Comparison of ENCODE assay signal across 8 mouse cellular contexts in the genomic region with DNA sequence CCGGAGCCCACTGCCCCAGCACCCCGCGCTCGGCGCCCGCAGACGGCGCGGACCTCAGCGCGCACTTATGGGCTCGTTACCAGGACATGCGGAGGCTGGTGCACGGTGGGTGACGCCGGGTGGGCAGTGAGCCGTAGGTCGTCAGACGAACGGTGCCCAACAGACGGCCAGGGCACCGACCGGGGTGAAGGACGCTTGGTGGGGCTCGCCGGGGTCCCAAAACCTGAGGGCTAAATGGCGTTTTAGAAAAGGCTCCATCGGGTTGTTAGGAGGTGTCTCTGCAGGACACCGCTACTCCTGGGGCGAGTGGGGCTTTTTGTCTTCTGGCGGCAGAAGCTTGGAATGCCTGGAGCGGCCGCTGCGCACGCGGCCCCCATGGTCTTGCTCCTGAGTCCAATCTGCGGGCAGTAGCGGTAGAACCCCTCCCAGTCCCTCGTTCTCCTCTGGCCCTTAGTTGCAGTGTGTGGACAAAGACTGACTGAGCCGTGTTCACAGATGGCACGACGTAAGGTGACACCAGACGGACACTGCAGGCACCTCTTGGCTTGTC. TPM values are rescaled to one million over a fixed set of nuclear protein-coding genes. Genes with fewer than 3 reads are reported as not detected.
DNase-seq lines count a peak whose midpoint lies in the region; ATAC-seq and TF ChIP-seq lines count a peak whose summit lies in the region.

No protein-coding gene starts in this region.

- no peaks in the 10 kb centered on the region for H3K9me3 ChIP-seq in lung, embryonic 14.5 days (ENCODE audit: low read depth, low read length)
- no peaks in the 10 kb centered on the region for H3K9me3 ChIP-seq in hindbrain, embryonic 11.5 days (ENCODE audit: control insufficient read depth, low read length)
- no peaks in the 10 kb centered on the region for H3K9me3 ChIP-seq in liver, embryonic 15.5 days (replicated peaks)
- H3K9me3 ChIP-seq in stomach, embryonic 15.5 days: no peaks in the 10 kb centered on the region

- peak; percentile 68 for DNase-seq in lung, embryonic 14.5 days
- DNase-seq in lung, adult 18-20 months: no peak
- DNase-seq in hindbrain, embryonic 11.5 days (ENCODE audit: low spot score): peak; percentile 66
- no peak for DNase-seq in layer of hippocampus, adult 9-10 months (ENCODE audit: low spot score)

- peak overlapping the region; percentile 92 for H3K9ac ChIP-seq in lung, embryonic 14.5 days
- peak overlapping the region; percentile 94 for H3K9ac ChIP-seq in hindbrain, embryonic 11.5 days (ENCODE audit: low read depth, low read length)
- H3K9ac ChIP-seq in liver, embryonic 15.5 days: peak overlapping the region; percentile 86
- peak overlapping the region; percentile 94 for H3K9ac ChIP-seq in stomach, embryonic 15.5 days

- no peaks in the 10 kb centered on the region for H3K27me3 ChIP-seq in lung, embryonic 14.5 days (ENCODE audit: insufficient read depth, low read length)
- H3K27me3 ChIP-seq in hindbrain, embryonic 11.5 days (ENCODE audit: control insufficient read depth, insufficient read depth, low read length): no peaks in the 10 kb centered on the region
- H3K27me3 ChIP-seq in liver, embryonic 15.5 days: no peaks in the 10 kb centered on the region
- H3K27me3 ChIP-seq in stomach, embryonic 15.5 days (replicated peaks): no peaks in the 10 kb centered on the region

- peaks cover 25% of the 10 kb centered on the region for H3K4me1 ChIP-seq in lung, embryonic 14.5 days (ENCODE audit: insufficient read depth)
- peaks cover 5% of the 10 kb centered on the region for H3K4me1 ChIP-seq in brown adipose tissue, adult 24 weeks (ENCODE audit: control insufficient read depth, insufficient read depth, insufficient read length, low read length)
- peaks cover 9% of the 10 kb centered on the region; the same call in 1 of the 2 replicates for H3K4me1 ChIP-seq in hindbrain, embryonic 11.5 days (replicated peaks; ENCODE audit: control insufficient read depth, insufficient read depth, low read length)
- peaks cover 71% of the 10 kb centered on the region for H3K4me1 ChIP-seq in liver, embryonic 15.5 days (replicated peaks)
- peaks cover 48% of the 10 kb centered on the region for H3K4me1 ChIP-seq in stomach, embryonic 15.5 days

- H3K4me3 ChIP-seq in lung, embryonic 14.5 days (ENCODE audit: low read depth, low read length): peak overlapping the region; percentile 92
- H3K4me3 ChIP-seq in brown adipose tissue, adult 24 weeks (ENCODE audit: insufficient read depth, low read depth, low read length): peak overlapping the region; percentile 59
- peak overlapping the region; percentile 86 for H3K4me3 ChIP-seq in hindbrain, embryonic 11.5 days (ENCODE audit: low read depth, low read length)
- H3K4me3 ChIP-seq in liver, embryonic 15.5 days (replicated peaks): peak overlapping the region; percentile 82
- H3K4me3 ChIP-seq in stomach, embryonic 15.5 days (replicated peaks): peak overlapping the region; percentile 91

- WGBS in lung, embryonic 14.5 days: under 1% methylated on average over 43 of the region's 43 CpGs
- WGBS in hindbrain, embryonic 11.5 days: under 1% methylated on average over 43 of the region's 43 CpGs
- WGBS in liver, embryonic 15.5 days (ENCODE audit: insufficient replicate concordance): under 1% methylated on average over 43 of the region's 43 CpGs
- under 1% methylated on average over 43 of the region's 43 CpGs for WGBS in stomach, embryonic 15.5 days

- H3K36me3 ChIP-seq in lung, embryonic 14.5 days (ENCODE audit: insufficient read depth): peaks cover 36% of the 10 kb centered on the region
- peaks cover 11% of the 10 kb centered on the region for H3K36me3 ChIP-seq in hindbrain, embryonic 11.5 days (ENCODE audit: control insufficient read depth, insufficient read depth, low read length)
- peaks cover 26% of the 10 kb centered on the region for H3K36me3 ChIP-seq in liver, embryonic 15.5 days (replicated peaks)
- peaks cover 21% of the 10 kb centered on the region for H3K36me3 ChIP-seq in stomach, embryonic 15.5 days

- H3K4me2 ChIP-seq in lung, embryonic 14.5 days: peak overlapping the region; percentile 97
- peak overlapping the region; percentile 61 for H3K4me2 ChIP-seq in hindbrain, embryonic 11.5 days (replicated peaks; ENCODE audit: low read depth, low read length)
- H3K4me2 ChIP-seq in liver, embryonic 15.5 days: peak overlapping the region; percentile 100
- peak overlapping the region; percentile 75 for H3K4me2 ChIP-seq in stomach, embryonic 15.5 days

- no peak; the same call in 1 of the 2 replicates for ATAC-seq in lung, embryonic 14.5 days (ENCODE audit: insufficient read depth)
- ATAC-seq in hindbrain, embryonic 11.5 days (ENCODE audit: low FRiP score): peak; percentile 8
- ATAC-seq in liver, embryonic 15.5 days (ENCODE audit: insufficient read depth): 0 out of 2 replicates have a peak, but pooled peaks have one; percentile 0
- no peak for ATAC-seq in stomach, embryonic 15.5 days (ENCODE audit: insufficient read depth, low FRiP score, low read depth)
- no peak for ATAC-seq in frontal cortex, adult (ENCODE audit: low TSS enrichment)

- H3K27ac ChIP-seq in lung, embryonic 14.5 days (ENCODE audit: low read depth): peak overlapping the region; percentile 95
- no peak overlapping the region for H3K27ac ChIP-seq in brown adipose tissue, adult 24 weeks (replicated peaks; ENCODE audit: low read depth, low read length)
- peak overlapping the region; percentile 89 for H3K27ac ChIP-seq in hindbrain, embryonic 11.5 days (ENCODE audit: low read depth, low read length)
- peak overlapping the region; percentile 78 for H3K27ac ChIP-seq in liver, embryonic 15.5 days (replicated peaks)
- H3K27ac ChIP-seq in stomach, embryonic 15.5 days: peak overlapping the region; percentile 89

- TF ChIP-seq CTCF in lung, embryonic 14.5 days (IDR thresholded peaks at IDR 0.05; ENCODE audit: low read depth): no peak

RNA-seq across cellular contexts. Expression of a gene that starts 0.5 kb away (rescaled TPM):
- polyA plus RNA-seq in lung, embryonic 14.5 days (2014; fragmentation: Nextera tagmentation; extraction: Ambion mirVana): 476 and 510 TPM in 2 replicates
- 2.5 and 4.0 TPM in 2 replicates for polyA plus RNA-seq in brown adipose tissue, adult 24 weeks (2012; ENCODE audit: insufficient read depth, insufficient read length, missing spikeins)
- polyA plus RNA-seq in hindbrain, embryonic 11.5 days (2014; fragmentation: Nextera tagmentation; extraction: Ambion mirVana): 458 and 483 TPM in 2 replicates
- polyA plus RNA-seq in liver, embryonic 15.5 days (2015; fragmentation: Nextera tagmentation; extraction: Ambion mirVana): 167 and 213 TPM in 2 replicates
- polyA plus RNA-seq in stomach, embryonic 15.5 days (2015; fragmentation: Nextera tagmentation; extraction: Ambion mirVana): 367 and 372 TPM in 2 replicates

RNA-seq across cellular contexts. Expression of a gene that starts 2.6 kb away (rescaled TPM):
- polyA plus RNA-seq in lung, embryonic 14.5 days (2014; fragmentation: Nextera tagmentation; extraction: Ambion mirVana): 60.9 and 74.3 TPM in 2 replicates
- 119 and 175 TPM in 2 replicates for polyA plus RNA-seq in brown adipose tissue, adult 24 weeks (2012; ENCODE audit: insufficient read depth, insufficient read length, missing spikeins)
- 58.7 and 65.0 TPM in 2 replicates for polyA plus RNA-seq in hindbrain, embryonic 11.5 days (2014; fragmentation: Nextera tagmentation; extraction: Ambion mirVana)
- polyA plus RNA-seq in liver, embryonic 15.5 days (2015; fragmentation: Nextera tagmentation; extraction: Ambion mirVana): 49.9 and 60.7 TPM in 2 replicates
- 70.9 and 77.2 TPM in 2 replicates for polyA plus RNA-seq in stomach, embryonic 15.5 days (2015; fragmentation: Nextera tagmentation; extraction: Ambion mirVana)

RNA-seq across cellular contexts. Expression of a gene that starts 37.1 kb away (rescaled TPM):
- polyA plus RNA-seq in lung, embryonic 14.5 days (2014; fragmentation: Nextera tagmentation; extraction: Ambion mirVana): 64.4 and 71.3 TPM in 2 replicates
- polyA plus RNA-seq in brown adipose tissue, adult 24 weeks (2012; ENCODE audit: insufficient read depth, insufficient read length, missing spikeins): 25.2 and 28.0 TPM in 2 replicates
- polyA plus RNA-seq in hindbrain, embryonic 11.5 days (2014; fragmentation: Nextera tagmentation; extraction: Ambion mirVana): 23.5 and 25.5 TPM in 2 replicates
- polyA plus RNA-seq in liver, embryonic 15.5 days (2015; fragmentation: Nextera tagmentation; extraction: Ambion mirVana): 22.0 and 27.4 TPM in 2 replicates
- polyA plus RNA-seq in stomach, embryonic 15.5 days (2015; fragmentation: Nextera tagmentation; extraction: Ambion mirVana): 35.0 and 38.5 TPM in 2 replicates

Comparison
In these comparisons a context has a peak if more than half of its experiments do, and no peak if none do; other contexts are left out.
1. DNase-seq: peak in lung, embryonic 14.5 days (single experiment) and hindbrain, embryonic 11.5 days (single experiment); none in lung, adult 18-20 months (0 of 2) and layer of hippocampus, adult 9-10 months (single experiment).
2. ATAC-seq: peak in hindbrain, embryonic 11.5 days (single experiment) and liver, embryonic 15.5 days (single experiment); none in lung, embryonic 14.5 days (single experiment), stomach, embryonic 15.5 days (single experiment) and frontal cortex, adult (single experiment).
3. RNA of a gene that starts 0.5 kb away (polyA plus RNA-seq): 476 to 510 TPM in lung, embryonic 14.5 days, 458 to 483 TPM in hindbrain, embryonic 11.5 days, 367 to 372 TPM in stomach, embryonic 15.5 days and 167 to 213 TPM in liver, embryonic 15.5 days; 2.5 to 4.0 TPM in brown adipose tissue, adult 24 weeks; every median in the first group is over 10 times any median in the second.
4. Peak in every context shown above with its lines, with median percentiles within 50 percentile points of each other: H3K4me2 ChIP-seq, H3K4me3 ChIP-seq and H3K9ac ChIP-seq.